Mouse (Mus musculus) MN1 (cell line): Measurements from ENCODE around the gene Cyth4.

Experiments
- DNase-seq: peaks from one replicate; pipeline ENCODE4 v3.0.0-alpha.2; 2016; ENCODE audit warnings: low spot score

The Cyth4 gene

GRCm38 (mm10) chr15:78596914-78597313 is at the start of gene Cyth4:
Cyth4 (plus strand) TSS chr15:78597047.
- no peak for DNase-seq

- DNase-seq = peak; percentile 60
Measured at GRCm38 (mm10) chr15:78547415-78548335, 49.2 kb upstream of the Cyth4 start.

GRCm38 (mm10) chr15:78548336-78548665 is 48.5 kb upstream of the Cyth4 start:
- peak; percentile 58 for DNase-seq

- no peak for DNase-seq
Measured at GRCm38 (mm10) chr15:78548711-78549110, 48.1 kb upstream of the Cyth4 start.

- DNase-seq = peak; percentile 59
Measured at GRCm38 (mm10) chr15:78549189-78549734, 47.6 kb upstream of the Cyth4 start.

GRCm38 (mm10) chr15:78554545-78555313 is 42.1 kb upstream of the Cyth4 start:
- no peak for DNase-seq

GRCm38 (mm10) chr15:78557693-78558535 is 38.9 kb upstream of the Cyth4 start:
- no peak for DNase-seq

- no peak for DNase-seq
Measured at GRCm38 (mm10) chr15:78559141-78559979, 37.5 kb upstream of the Cyth4 start.

GRCm38 (mm10) chr15:78563344-78563743 is 33.5 kb upstream of the Cyth4 start:
- no peak for DNase-seq

- DNase-seq = no peak
Measured at GRCm38 (mm10) chr15:78563937-78564336, 32.9 kb upstream of the Cyth4 start.

GRCm38 (mm10) chr15:78564764-78565435 is 31.9 kb upstream of the Cyth4 start:
- no peak for DNase-seq

- DNase-seq = no peak
Measured at GRCm38 (mm10) chr15:78567608-78568120, 29.2 kb upstream of the Cyth4 start.

GRCm38 (mm10) chr15:78570170-78570569 is 26.7 kb upstream of the Cyth4 start:
- DNase-seq = no peak

GRCm38 (mm10) chr15:78571554-78572269 is 25.1 kb upstream of the Cyth4 start:
- DNase-seq = peak; percentile 43

GRCm38 (mm10) chr15:78572270-78572600 is 24.6 kb upstream of the Cyth4 start:
- DNase-seq = no peak

- DNase-seq = no peak
Measured at GRCm38 (mm10) chr15:78572658-78573397, 24.0 kb upstream of the Cyth4 start, which contains the start of gene Rac2. Rac2 (minus strand) TSS chr15:78572783.

- DNase-seq = no peak
Measured at GRCm38 (mm10) chr15:78576284-78576810, 20.5 kb upstream of the Cyth4 start.

- DNase-seq = no peak
Measured at GRCm38 (mm10) chr15:78583352-78583751, 13.5 kb upstream of the Cyth4 start.

- DNase-seq = no peak
Measured at GRCm38 (mm10) chr15:78585404-78585803, 11.4 kb upstream of the Cyth4 start.
